Mouse (Mus musculus) thymus, adult 2 months (tissue): Measurements from ENCODE around the gene Atp2a2.
"Not testable (repeated sequence)": the region's sequence is repeated elsewhere in the genome, so short reads cannot be mapped to it uniquely, and the experiment has no call there.

Source experiments
- CTCF ChIP-seq: fragments of 200-500 bp; IDR thresholded peaks from 2 replicates; pipeline ENCODE4 v1.5.1; 2012; ENCODE audit warnings: mild to moderate bottlenecking, control low read depth, low read length, moderate library complexity, borderline replicate concordance; ENCODE audit not compliant: control insufficient read depth, poor library complexity, insufficient read depth; ENCODE audit errors: extremely low read depth
- POLR2A ChIP-seq: fragments of 200-500 bp; IDR thresholded peaks from 2 replicates; pipeline ENCODE4 v1.6.1; 2012; ENCODE audit warnings: mild to moderate bottlenecking, low read length, control low read depth, moderate library complexity; ENCODE audit not compliant: control insufficient read depth, poor library complexity, insufficient read depth; ENCODE audit errors: extremely low read depth

GRCm38 (mm10) chr5:122420676-122421075 is 81.3 kb downstream of the Atp2a2 start:
- not testable (repeated sequence) for TF ChIP-seq CTCF, POLR2A
